Mouse (Mus musculus): ENCODE measurements around the gene Schip1. TPM values are rescaled to one million over a fixed set of nuclear protein-coding genes. Genes with fewer than 3 reads are reported as not detected.
A peak's percentile ranks its signal among the peaks of the same experiment; 100 is the strongest.

Schip1 gene
- polyA plus RNA-seq, 1 experiment from 2014 or later = 108 TPM

- Histone ChIP-seq H3K36me3 (no peaks in the 10 kb centered on the region), H3K27ac (replicated peaks) (0 out of 2 replicates have a peak overlapping the region, but pooled peaks have one; percentile 30), H3K27me3 (no peaks in the 10 kb centered on the region), H3K9ac (replicated peaks) (no peak overlapping the region), H3K4me1 (peaks cover 7% of the 10 kb centered on the region; the same call in 1 of the 2 replicates), H3K9me3 (no peaks in the 10 kb centered on the region), H3K4me3 (no peak overlapping the region), H3K4me2 (replicated peaks) (no peak overlapping the region)
- ATAC-seq (ENCODE audit: low FRiP score, low read depth) = 0 out of 2 replicates have a peak, but pooled peaks have one; percentile 4
- WGBS = 63% methylated on average over 10 of the region's 10 CpGs
Measured at GRCm38 (mm10) chr3:68283595-68283991, 219.0 kb downstream of the Schip1 start.

GRCm38 (mm10) chr3:68284500-68284899 is 219.9 kb downstream of the Schip1 start:
- WGBS = 82% methylated on average over 2 of the region's 2 CpGs
- no peak overlapping the region for H3K27ac ChIP-seq (replicated peaks)

GRCm38 (mm10) chr3:68296752-68297151 is 232.2 kb downstream of the Schip1 start:
- Histone ChIP-seq H3K9ac (replicated peaks) (no peak overlapping the region), H3K4me2 (replicated peaks) (no peak overlapping the region), H3K4me1 (no peaks in the 10 kb centered on the region), H3K9me3 (no peaks in the 10 kb centered on the region), H3K36me3 (no peaks in the 10 kb centered on the region), H3K27ac (replicated peaks) (no peak overlapping the region), H3K27me3 (no peaks in the 10 kb centered on the region), H3K4me3 (no peak overlapping the region)
- WGBS = 72% methylated on average over 7 of the region's 7 CpGs
- ATAC-seq (ENCODE audit: low FRiP score, low read depth) = no peak

More at GRCm38 (mm10) chr3:68284500-68284899, 219.9 kb downstream of the Schip1 start:
- Histone ChIP-seq H3K4me3 (no peak overlapping the region), H3K4me2 (replicated peaks) (no peak overlapping the region), H3K4me1 (peaks cover 7% of the 10 kb centered on the region; the same call in 1 of the 2 replicates), H3K9ac (replicated peaks) (no peak overlapping the region), H3K9me3 (no peaks in the 10 kb centered on the region), H3K36me3 (no peaks in the 10 kb centered on the region), H3K27me3 (no peaks in the 10 kb centered on the region)
- ATAC-seq (ENCODE audit: low FRiP score, low read depth) = no peak

GRCm38 (mm10) chr3:68305647-68306046 is 241.0 kb downstream of the Schip1 start:
- no peaks in the 10 kb centered on the region for H3K27me3 ChIP-seq
- H3K27ac ChIP-seq (replicated peaks) = no peak overlapping the region
- WGBS = 42% methylated on average over 1 of the region's 1 CpGs
- no peaks in the 10 kb centered on the region for H3K4me1 ChIP-seq
- no peaks in the 10 kb centered on the region for H3K36me3 ChIP-seq
- no peak overlapping the region for H3K9ac ChIP-seq (replicated peaks)
- H3K9me3 ChIP-seq = no peaks in the 10 kb centered on the region
- H3K4me2 ChIP-seq (replicated peaks) = no peak overlapping the region
- H3K4me3 ChIP-seq = no peak overlapping the region
- no peak for ATAC-seq (ENCODE audit: low FRiP score, low read depth)

GRCm38 (mm10) chr3:68306726-68307125 is 242.1 kb downstream of the Schip1 start:
- no peak overlapping the region for H3K4me2 ChIP-seq (replicated peaks)
- no peak overlapping the region for H3K4me3 ChIP-seq
- no peak overlapping the region for H3K27ac ChIP-seq (replicated peaks)
- H3K36me3 ChIP-seq = no peaks in the 10 kb centered on the region
- no peaks in the 10 kb centered on the region for H3K4me1 ChIP-seq
- 33% methylated on average over 4 of the region's 4 CpGs for WGBS
- no peak overlapping the region for H3K9ac ChIP-seq (replicated peaks)
- H3K27me3 ChIP-seq = no peaks in the 10 kb centered on the region
- no peak for ATAC-seq (ENCODE audit: low FRiP score, low read depth)
- no peaks in the 10 kb centered on the region for H3K9me3 ChIP-seq

GRCm38 (mm10) chr3:68325575-68325974 is 261.0 kb downstream of the Schip1 start:
- Histone ChIP-seq H3K4me3 (no peak overlapping the region), H3K4me2 (replicated peaks) (no peak overlapping the region), H3K27me3 (peaks cover 7% of the 10 kb centered on the region; the same call in 1 of the 2 replicates), H3K27ac (replicated peaks) (no peak overlapping the region), H3K9ac (replicated peaks) (no peak overlapping the region), H3K36me3 (no peaks in the 10 kb centered on the region), H3K4me1 (no peaks in the 10 kb centered on the region), H3K9me3 (no peaks in the 10 kb centered on the region)
- ATAC-seq (ENCODE audit: low FRiP score, low read depth) = no peak
- WGBS = 79% methylated on average over 6 of the region's 6 CpGs

GRCm38 (mm10) chr3:68332515-68332914 is 267.9 kb downstream of the Schip1 start:
- Histone ChIP-seq H3K4me3 (no peak overlapping the region), H3K9me3 (no peaks in the 10 kb centered on the region), H3K27ac (replicated peaks) (no peak overlapping the region), H3K4me1 (no peaks in the 10 kb centered on the region), H3K36me3 (no peaks in the 10 kb centered on the region), H3K4me2 (replicated peaks) (no peak overlapping the region), H3K9ac (replicated peaks) (no peak overlapping the region), H3K27me3 (peaks cover 4% of the 10 kb centered on the region; the same call in 1 of the 2 replicates)
- no peak for ATAC-seq (ENCODE audit: low FRiP score, low read depth)
- 68% methylated on average over 2 of the region's 2 CpGs for WGBS

- WGBS = 96% methylated on average over 4 of the region's 4 CpGs
- Histone ChIP-seq H3K4me2 (replicated peaks) (no peak overlapping the region), H3K27me3 (peaks cover 1% of the 10 kb centered on the region; the same call in 1 of the 2 replicates), H3K9me3 (no peaks in the 10 kb centered on the region), H3K4me1 (no peaks in the 10 kb centered on the region), H3K4me3 (no peak overlapping the region), H3K36me3 (no peaks in the 10 kb centered on the region), H3K27ac (replicated peaks) (no peak overlapping the region), H3K9ac (replicated peaks) (no peak overlapping the region)
- ATAC-seq (ENCODE audit: low FRiP score, low read depth) = no peak
Measured at GRCm38 (mm10) chr3:68335501-68335900, 270.9 kb downstream of the Schip1 start.

- Histone ChIP-seq H3K9ac (replicated peaks) (no peak overlapping the region), H3K36me3 (no peaks in the 10 kb centered on the region), H3K27ac (replicated peaks) (no peak overlapping the region), H3K4me3 (no peak overlapping the region), H3K9me3 (no peaks in the 10 kb centered on the region), H3K4me1 (no peaks in the 10 kb centered on the region; the same call in 1 of the 2 replicates), H3K27me3 (no peaks in the 10 kb centered on the region), H3K4me2 (replicated peaks) (no peak overlapping the region)
- ATAC-seq (ENCODE audit: low FRiP score, low read depth) = no peak
- WGBS = 81% methylated on average over 6 of the region's 6 CpGs
Measured at GRCm38 (mm10) chr3:68350624-68351023, 286.0 kb downstream of the Schip1 start.

- 69% methylated on average over 3 of the region's 3 CpGs for WGBS
Measured at GRCm38 (mm10) chr3:68351461-68351860, 286.9 kb downstream of the Schip1 start.

GRCm38 (mm10) chr3:68352961-68353360 is 288.4 kb downstream of the Schip1 start:
- no peak overlapping the region for H3K27ac ChIP-seq (replicated peaks)
- no peaks in the 10 kb centered on the region; the same call in 1 of the 2 replicates for H3K4me1 ChIP-seq
- no peaks in the 10 kb centered on the region for H3K9me3 ChIP-seq
- WGBS = 90% methylated on average over 7 of the region's 7 CpGs
- no peak overlapping the region for H3K9ac ChIP-seq (replicated peaks)
- ATAC-seq (ENCODE audit: low FRiP score, low read depth) = no peak
- H3K36me3 ChIP-seq = no peaks in the 10 kb centered on the region
- no peaks in the 10 kb centered on the region for H3K27me3 ChIP-seq
- no peak overlapping the region for H3K4me2 ChIP-seq (replicated peaks)
- no peak overlapping the region for H3K4me3 ChIP-seq

More at GRCm38 (mm10) chr3:68351461-68351860, 286.9 kb downstream of the Schip1 start:
- Histone ChIP-seq H3K4me2 (replicated peaks) (no peak overlapping the region), H3K27me3 (no peaks in the 10 kb centered on the region), H3K36me3 (no peaks in the 10 kb centered on the region), H3K9ac (replicated peaks) (no peak overlapping the region), H3K9me3 (no peaks in the 10 kb centered on the region), H3K27ac (replicated peaks) (no peak overlapping the region), H3K4me1 (no peaks in the 10 kb centered on the region; the same call in 1 of the 2 replicates), H3K4me3 (no peak overlapping the region)
- no peak for ATAC-seq (ENCODE audit: low FRiP score, low read depth)

GRCm38 (mm10) chr3:68353492-68353891 is 288.9 kb downstream of the Schip1 start:
- H3K4me3 ChIP-seq = no peak overlapping the region
- H3K9ac ChIP-seq (replicated peaks) = no peak overlapping the region
- WGBS = 75% methylated on average over 3 of the region's 3 CpGs
- no peaks in the 10 kb centered on the region for H3K9me3 ChIP-seq
- no peaks in the 10 kb centered on the region for H3K27me3 ChIP-seq
- no peak overlapping the region for H3K4me2 ChIP-seq (replicated peaks)
- no peak for ATAC-seq (ENCODE audit: low FRiP score, low read depth)
- no peaks in the 10 kb centered on the region; the same call in 1 of the 2 replicates for H3K4me1 ChIP-seq
- H3K36me3 ChIP-seq = no peaks in the 10 kb centered on the region
- no peak overlapping the region for H3K27ac ChIP-seq (replicated peaks)

- Histone ChIP-seq H3K36me3 (no peaks in the 10 kb centered on the region), H3K4me3 (no peak overlapping the region), H3K27me3 (no peaks in the 10 kb centered on the region), H3K4me2 (replicated peaks) (no peak overlapping the region), H3K9ac (replicated peaks) (no peak overlapping the region), H3K9me3 (no peaks in the 10 kb centered on the region), H3K27ac (replicated peaks) (no peak overlapping the region), H3K4me1 (no peaks in the 10 kb centered on the region)
- 86% methylated on average over 2 of the region's 2 CpGs for WGBS
- no peak for ATAC-seq (ENCODE audit: low FRiP score, low read depth)
Measured at GRCm38 (mm10) chr3:68356516-68356915, 291.9 kb downstream of the Schip1 start.
